Mouse (Mus musculus): ENCODE measurements around the gene Dnajc5g. TPM values are rescaled to one million over a fixed set of nuclear protein-coding genes. Genes with fewer than 3 reads are reported as not detected.

Dnajc5g gene
- total RNA-seq (2022): not detected

GRCm38 (mm10) chr5:31105814-31106335, at the start of gene Dnajc5g:
Gene Dnajc5g, plus strand, starts transcription at chr5:31106285.
- no peak for DNase-seq (ENCODE audit: low spot score in 2 of 2)

GRCm38 (mm10) chr5:31069810-31070209, 36.3 kb upstream of the Dnajc5g start:
- no peak for DNase-seq (ENCODE audit: low spot score in 2 of 2)

- DNase-seq (ENCODE audit: low spot score in 2 of 2): no peak
These were observed 35.0 kb upstream of the Dnajc5g start for GRCm38 (mm10) chr5:31071059-31071458.

- no peak for DNase-seq (ENCODE audit: low spot score in 2 of 2)
These were observed 34.3 kb upstream of the Dnajc5g start for GRCm38 (mm10) chr5:31071821-31072220.

- no peak for DNase-seq (ENCODE audit: low spot score in 2 of 2)
These were observed 32.9 kb upstream of the Dnajc5g start for GRCm38 (mm10) chr5:31073176-31073575.

GRCm38 (mm10) chr5:31076346-31076745, 29.7 kb upstream of the Dnajc5g start:
- no peak for DNase-seq (ENCODE audit: low spot score in 2 of 2)

- peak in 1 of 2 experiments; percentile 1 for DNase-seq (ENCODE audit: low spot score in 2 of 2)
These were observed 25.9 kb upstream of the Dnajc5g start for GRCm38 (mm10) chr5:31080059-31080794.

GRCm38 (mm10) chr5:31080795-31081164, 25.3 kb upstream of the Dnajc5g start:
- no peak for DNase-seq (ENCODE audit: low spot score in 2 of 2)

- no peak for DNase-seq (ENCODE audit: low spot score in 2 of 2)
These were observed 24.7 kb upstream of the Dnajc5g start for GRCm38 (mm10) chr5:31081386-31081785.

GRCm38 (mm10) chr5:31082355-31082754, 23.7 kb upstream of the Dnajc5g start:
- no peak for DNase-seq (ENCODE audit: low spot score in 2 of 2)

- DNase-seq (ENCODE audit: low spot score in 2 of 2): no peak
These were observed 23.0 kb upstream of the Dnajc5g start for GRCm38 (mm10) chr5:31082935-31083625.

GRCm38 (mm10) chr5:31083949-31084348, 22.1 kb upstream of the Dnajc5g start:
- DNase-seq (ENCODE audit: low spot score in 2 of 2): no peak

- no peak for DNase-seq (ENCODE audit: low spot score in 2 of 2)
These were observed 19.5 kb upstream of the Dnajc5g start for GRCm38 (mm10) chr5:31086606-31087005.

GRCm38 (mm10) chr5:31087131-31087530, 19.0 kb upstream of the Dnajc5g start:
- DNase-seq (ENCODE audit: low spot score in 2 of 2): no peak

- no peak for DNase-seq (ENCODE audit: low spot score in 2 of 2)
These were observed 13.7 kb upstream of the Dnajc5g start for GRCm38 (mm10) chr5:31092231-31092975.

- DNase-seq (ENCODE audit: low spot score in 2 of 2): no peak
These were observed 12.7 kb upstream of the Dnajc5g start for GRCm38 (mm10) chr5:31093151-31094041.

- DNase-seq (ENCODE audit: low spot score in 2 of 2): no peak
These were observed 11.8 kb upstream of the Dnajc5g start for GRCm38 (mm10) chr5:31094100-31094798.

GRCm38 (mm10) chr5:31094799-31095691, 11.0 kb upstream of the Dnajc5g start:
- no peak for DNase-seq (ENCODE audit: low spot score in 2 of 2)

All from gastrocnemius, adult 8-10 months (tissue).